Mouse (Mus musculus) urinary bladder, postnatal 36 days (tissue): Measurements from ENCODE around the gene Inip.
"Not testable (repeated sequence)": the region's sequence is repeated elsewhere in the genome, so short reads cannot be mapped to it uniquely, and the experiment has no call there.

Source experiments
- DNase-seq, 2 experiments: peaks; one replicate each; pipeline ENCODE4 v3.0.0; 2022; ENCODE audit warnings: low spot score in 2 of 2, mixed read lengths in 1 of 2

Inip gene

DNA sequence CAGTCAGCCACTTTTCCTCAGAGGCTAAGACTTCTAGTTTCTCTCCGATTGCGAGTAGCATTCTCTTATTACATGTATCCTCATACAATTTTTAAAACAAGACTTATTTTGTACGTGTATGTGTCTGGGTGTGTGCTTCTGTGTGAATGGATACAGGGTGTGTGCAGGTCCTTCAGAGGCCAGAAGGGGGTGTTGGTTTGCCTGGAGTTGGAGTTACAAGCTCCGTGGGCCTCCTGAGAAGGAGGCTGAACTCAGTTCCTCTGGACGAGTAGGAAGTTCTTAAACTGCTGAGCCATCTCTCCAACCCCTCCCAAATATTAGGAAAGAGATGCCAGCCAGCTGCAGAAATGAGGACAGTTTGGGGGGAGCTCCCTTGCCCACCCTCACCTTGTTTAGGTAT lies 7.0 kb upstream of the Inip start:
- DNase-seq = no peak

DNA sequence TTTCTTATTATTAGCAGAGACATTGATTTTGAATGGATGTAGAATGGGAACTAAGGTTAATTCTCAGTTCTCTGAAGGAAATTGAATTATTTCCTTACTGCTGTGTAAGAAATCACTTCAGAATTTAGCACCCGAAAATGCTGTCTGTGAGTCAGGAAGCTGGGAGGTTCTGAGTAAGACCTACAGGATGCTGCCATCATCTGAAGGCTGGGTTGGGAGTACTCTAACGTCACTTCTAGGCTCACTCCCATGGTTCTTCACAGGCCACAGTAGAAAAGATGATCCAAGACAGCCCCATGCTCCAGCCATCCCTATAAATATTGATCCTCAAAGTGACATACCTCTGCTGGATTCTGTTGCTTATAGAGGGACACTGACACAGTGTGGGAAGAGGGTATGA lies 6.1 kb upstream of the Inip start:
- DNase-seq = no peak

DNA sequence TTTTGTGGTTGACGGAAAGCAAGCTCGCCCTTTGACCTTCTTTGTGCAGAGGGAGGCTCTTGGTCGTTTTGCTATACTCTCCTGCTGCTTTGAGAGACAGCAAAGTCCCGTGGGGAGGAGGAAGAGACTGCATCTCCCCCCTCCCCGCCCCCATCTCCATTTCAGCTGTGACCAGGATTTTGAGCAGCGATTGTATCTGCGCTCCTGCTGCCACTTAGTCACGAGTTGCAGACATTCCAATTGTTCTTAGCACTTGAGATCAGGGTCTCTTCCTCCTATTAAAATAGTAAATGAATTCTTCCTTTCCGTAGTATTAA lies 5.4 kb upstream of the Inip start:
- no peak for DNase-seq

DNA sequence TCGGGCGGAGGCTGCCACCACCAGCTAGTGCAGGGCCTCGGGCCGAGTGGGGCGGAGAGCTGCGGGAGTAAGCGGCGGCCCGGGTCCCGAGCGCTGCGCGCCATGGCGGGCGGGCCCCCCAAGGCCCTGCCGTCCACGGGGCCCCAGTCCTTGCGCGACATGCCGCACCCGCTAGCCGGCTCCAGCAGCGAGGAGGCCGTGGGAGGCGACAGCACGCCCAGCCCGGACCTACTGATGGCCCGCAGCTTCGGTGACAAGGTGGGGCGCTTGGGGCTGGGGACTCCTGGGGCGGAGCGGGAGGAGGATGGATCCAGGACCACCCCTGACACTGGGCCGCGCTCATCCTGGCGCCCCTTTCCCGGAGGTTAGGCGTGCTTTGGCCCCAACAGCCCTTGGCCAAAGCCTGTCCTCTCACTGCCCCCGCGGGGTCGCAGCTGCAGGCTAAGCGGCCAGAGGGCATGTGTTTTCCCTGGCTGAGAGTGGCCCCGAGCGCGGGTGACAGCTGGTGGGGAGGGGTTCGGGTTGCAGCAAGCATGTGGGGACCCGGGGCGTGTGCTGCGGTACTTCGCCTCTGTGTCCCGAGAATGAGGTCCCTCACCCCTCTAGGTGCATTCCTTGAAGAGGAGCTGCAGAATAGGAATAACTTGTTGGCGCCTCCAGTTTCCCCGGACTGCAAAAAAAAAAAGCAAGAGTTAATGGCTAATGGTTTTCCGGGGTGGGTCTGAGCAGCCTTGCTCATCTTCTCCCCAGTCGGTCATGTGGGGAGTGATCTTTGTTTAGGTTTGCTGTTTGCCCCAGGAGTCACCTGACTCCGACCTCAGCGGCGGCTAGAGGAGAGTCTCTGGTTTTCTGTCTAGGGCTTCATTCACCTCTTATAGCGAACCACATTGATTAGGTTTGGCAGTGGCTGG lies 4.8 kb upstream of the Inip start:
- DNase-seq = peak in 1 of 2 experiments; percentile 28

DNA sequence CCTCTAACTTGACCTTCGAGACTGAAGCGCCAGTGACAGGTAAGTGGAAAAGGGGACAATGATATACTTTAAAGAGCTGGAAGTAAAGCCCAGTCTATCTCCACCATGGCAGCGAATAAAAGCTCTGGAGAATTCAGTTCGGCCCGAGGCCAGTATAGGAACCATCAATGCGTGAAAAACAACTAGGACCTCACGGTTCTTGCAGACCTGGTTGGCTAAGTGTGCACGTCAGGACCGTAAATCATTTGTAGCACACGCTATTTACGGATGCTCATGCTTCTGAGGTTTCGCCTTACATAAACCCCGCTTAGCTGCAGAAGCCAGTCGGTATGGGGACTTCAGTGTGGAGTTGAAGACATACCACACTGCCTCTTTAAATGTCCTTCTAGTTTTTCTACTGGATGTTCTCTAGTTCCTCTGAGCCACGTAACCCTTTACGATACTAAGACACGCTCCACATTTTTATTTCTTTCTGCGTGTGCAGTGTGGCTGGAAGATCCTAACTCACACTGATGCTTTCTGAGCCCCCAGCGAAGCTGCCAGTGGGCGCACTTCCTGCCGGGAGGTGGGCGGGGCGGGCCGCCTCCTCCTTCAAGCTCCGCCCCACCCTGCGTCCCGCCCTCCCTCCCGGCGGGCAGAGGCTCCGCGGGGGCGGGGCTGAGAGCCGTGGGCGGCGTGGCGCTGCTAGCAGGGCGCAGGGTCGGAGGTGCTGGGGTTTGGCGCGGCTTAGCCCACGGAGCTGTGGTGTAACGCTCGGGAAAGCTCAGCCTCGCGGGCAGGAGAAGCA lies 4.0 kb upstream of the Inip start, which contains the start of gene Snx30:
Snx30 (plus strand) TSS at position 660 of the 787 bp plus-strand sequence.
- DNase-seq = peak; percentile 79 to 87

DNA sequence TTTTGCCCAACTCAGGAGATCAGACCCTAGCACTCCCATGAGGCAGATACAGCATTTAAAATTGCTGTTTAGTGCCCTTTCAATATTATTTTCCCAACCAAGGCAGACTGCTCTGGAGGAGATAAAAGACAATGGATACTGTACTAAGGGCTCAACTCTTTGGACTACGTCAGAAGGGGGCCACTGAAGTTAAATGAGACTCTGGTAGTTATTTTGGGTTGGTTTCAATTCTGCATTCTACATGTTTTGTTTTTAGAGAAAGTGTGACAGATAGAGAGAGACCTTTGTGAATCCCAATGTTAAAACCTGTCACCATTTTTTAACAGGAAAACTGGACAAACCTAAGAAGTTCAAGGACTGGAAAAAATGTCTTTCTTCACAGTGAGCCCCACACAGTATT lies 3.4 kb upstream of the Inip start:
- no peak for DNase-seq

DNA sequence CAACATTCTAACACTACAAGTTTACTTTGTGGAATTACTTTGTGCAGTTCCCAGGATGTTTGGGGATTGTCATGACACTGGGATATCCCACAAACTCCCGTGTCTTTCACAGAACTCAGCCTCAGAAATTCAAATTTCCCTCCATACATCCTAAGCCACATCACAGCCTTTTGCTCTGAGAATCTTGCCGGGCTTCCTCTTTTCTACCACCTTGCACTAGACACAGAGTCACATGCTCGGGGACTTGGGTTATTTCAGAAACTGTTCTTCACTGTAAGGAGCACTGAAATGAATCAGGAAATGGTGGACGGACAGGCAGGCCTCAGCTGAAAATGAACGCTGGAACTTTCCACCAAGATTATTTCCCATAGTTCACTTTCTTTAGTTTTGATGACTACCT lies 2.0 kb upstream of the Inip start:
- DNase-seq = no peak

DNA sequence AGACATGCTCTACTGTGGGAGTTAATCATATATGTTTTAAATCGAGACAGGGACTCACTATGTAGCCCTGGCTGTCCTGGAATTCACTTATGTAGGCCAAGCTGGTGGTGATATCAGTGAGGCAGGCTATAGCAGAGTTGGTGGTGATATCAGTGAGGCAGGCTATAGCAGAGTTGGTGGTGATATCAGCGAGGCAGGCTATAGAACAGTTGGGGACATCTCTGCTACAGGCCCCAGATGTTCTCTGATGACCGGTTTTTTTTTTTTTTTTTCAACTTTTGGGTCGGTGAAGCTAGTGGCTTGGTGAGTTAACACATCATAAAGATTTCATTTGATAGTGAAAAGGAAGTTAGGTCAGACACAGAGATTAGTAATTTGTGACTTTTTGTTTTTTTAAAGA lies 1.4 kb upstream of the Inip start:
- DNase-seq = no peak

DNA sequence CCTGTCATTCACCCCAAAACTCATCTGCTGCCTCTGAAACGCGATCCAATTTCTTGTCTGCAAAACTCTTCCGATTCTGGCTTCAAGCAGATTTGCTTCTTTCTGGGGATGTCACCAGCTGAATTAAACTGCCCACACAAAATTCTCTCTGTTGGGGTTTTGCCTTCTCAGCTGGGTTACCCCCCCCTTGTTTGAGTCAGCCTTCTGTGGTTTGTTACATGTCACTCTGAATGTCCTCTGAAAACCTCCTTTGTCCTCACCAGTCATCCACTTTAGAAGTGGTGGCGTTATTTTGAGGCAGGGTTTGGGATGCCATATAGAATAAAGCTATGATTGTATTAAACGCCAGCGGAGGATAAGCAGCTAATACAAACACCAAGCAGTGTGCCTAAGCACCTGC lies 718 bp upstream of the Inip start:
- no peak for DNase-seq

DNA sequence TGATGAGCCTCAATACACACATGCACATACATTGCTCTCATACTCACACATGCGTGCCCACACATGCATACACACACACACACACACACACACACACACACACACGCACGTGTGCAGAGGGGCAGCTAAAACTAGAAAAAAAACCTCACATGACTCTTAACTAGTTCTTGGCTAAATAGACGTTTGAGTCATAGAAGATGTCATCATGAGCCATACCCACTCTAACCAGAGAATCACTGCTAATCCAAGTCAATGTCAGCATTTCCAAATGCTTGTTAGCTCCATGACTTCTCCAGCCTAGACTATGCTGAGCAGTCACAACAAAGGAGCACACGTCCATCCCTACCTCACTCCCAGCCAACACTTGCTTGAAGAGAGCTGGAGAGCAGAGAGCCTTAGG lies 1.2 kb downstream of the Inip start:
- no peak for DNase-seq

DNA sequence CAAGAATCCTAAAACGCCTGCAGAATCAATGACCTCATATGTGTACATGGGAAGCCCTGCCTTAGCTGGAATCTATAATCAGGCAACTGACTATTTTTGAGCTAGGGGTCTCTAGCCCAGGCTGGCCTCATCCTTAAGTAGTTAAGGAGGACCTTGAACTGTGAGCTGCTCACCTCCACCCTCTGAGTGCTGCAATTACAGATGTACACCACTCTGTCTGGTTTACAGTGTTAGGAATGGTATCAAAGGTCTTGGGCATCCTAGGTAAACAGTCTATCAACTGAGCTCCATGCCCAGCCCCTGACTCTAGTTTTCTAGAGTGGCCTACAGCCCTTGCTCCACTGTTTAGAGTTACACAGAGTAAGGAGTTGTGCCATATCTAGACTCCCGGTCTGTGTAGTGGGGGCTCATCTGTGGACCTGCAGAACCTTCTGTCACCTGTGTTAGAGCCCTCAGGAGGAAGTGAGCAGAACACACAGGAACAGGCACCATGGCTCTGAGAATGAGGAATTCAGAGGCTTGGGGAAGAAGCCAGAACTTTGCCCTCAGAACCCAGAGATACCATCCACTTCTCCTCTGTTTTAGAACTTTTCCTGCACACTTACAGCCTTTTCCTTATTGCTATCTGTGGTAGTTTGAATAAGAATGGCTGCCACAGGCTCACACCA lies 5.5 kb downstream of the Inip start:
- no peak for DNase-seq

DNA sequence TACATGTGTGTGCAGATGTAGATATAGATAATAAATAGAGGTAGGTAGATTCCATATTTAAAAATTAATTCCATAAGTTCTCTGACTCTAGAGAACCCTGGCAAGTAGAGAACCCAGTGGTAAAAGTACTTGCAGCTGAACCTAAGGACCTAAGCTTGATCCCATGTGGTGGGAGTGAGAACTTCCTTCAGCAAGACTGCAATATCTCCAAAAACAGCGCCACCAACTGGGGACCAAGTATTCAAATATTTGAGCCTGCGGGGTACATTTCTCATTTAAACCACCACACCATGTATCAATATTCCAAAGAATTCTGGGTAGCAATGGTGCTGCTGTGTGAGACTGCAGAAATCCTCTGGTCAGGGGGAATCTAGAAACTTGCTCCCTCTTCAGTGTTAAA lies 7.3 kb downstream of the Inip start:
- no peak for DNase-seq

DNA sequence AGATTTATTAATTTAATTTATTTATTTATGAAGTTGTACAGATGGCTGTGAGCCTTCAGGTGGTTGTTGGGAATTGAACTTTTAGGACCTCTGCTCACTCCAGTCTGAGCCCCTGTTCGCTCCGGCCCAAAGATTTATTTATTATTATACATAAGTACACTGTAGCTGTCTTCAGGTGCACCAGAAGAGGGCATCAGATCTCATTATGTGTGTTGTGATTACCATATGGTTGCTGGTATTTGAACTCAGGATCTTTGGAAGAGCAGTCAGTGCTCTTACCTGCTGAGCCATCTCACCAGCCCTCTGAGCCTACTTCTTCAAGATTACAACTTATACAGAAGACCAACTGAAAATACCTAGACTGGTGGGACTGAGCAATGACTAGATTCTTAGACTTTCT lies 7.8 kb downstream of the Inip start:
- DNase-seq = not testable (repeated sequence)

DNA sequence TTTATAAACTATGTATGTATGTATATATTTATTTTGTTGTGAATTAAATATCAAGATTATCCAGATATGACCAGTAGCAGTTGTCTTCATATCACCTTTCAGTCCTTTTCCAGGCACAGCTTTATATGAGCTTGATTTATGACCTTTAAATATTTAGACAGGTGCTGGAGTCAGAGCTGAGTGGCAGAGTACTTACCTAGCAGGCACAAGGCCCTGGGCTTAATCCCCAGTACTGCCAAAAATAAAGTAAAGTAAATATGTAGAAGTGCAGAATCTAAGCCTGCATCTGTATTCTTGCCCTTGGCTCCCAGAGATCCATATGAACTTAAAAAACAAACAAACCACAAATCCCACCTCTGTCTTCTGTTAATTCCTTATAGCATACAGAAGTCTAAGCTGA lies 12.4 kb downstream of the Inip start:
- no peak for DNase-seq

DNA sequence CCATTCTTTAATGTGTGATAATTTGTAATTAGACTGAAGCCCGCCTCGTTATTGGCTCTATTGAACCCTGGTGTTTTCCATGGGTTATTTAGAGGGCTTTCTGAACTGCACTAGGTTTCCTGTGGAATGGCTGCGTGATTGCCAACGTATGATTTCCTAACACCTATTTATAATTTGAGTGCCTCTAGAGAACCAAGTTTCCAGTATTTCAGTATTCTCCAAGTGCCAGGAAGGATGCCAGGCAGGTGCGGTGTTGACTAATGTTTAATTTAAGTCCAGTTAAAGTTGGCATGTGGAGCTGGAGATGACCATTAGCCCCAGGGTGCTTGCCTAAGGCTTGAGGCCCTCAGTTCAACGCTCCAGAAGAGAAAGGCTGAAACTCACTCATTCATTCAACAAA lies 14.3 kb downstream of the Inip start:
- DNase-seq = no peak

DNA sequence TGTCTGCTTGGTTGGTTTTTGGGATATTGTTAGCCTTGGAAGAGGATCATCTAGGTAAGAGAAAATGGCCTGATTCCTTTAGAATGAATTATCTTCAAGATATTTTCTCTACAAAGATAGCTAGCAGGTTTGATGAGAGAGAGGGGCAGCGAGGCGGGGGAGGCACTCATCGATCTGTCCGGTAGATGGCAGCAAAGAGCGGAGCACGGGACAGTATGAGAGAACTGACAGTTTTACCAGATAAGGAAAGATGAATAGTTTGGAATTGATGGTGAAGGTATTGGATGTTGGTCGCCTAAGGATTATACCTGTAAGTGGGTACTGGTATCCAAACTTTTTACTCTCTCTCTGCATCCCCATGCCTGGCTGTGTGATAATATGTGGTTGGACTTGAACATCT lies 14.7 kb downstream of the Inip start:
- DNase-seq = peak; percentile 59 to 70

DNA sequence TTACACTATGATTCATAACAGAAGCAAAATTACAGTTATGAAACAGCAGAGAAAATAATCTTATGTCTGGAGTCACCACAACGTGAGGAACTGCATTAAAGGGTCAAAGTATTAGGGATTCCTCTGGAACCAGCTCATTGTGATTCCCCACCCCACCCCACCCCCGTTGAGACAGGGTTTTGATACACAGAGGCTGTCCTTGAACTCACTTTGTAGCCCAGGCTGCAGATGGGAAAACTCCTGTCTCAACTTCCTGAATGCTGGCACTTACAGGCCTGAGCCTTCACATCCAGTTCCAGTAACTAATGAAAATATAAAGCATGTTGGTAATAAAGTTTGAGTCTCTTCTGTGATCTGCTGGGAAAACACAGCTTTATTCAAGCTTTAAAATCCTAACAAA lies 16.0 kb downstream of the Inip start:
- no peak for DNase-seq

DNA sequence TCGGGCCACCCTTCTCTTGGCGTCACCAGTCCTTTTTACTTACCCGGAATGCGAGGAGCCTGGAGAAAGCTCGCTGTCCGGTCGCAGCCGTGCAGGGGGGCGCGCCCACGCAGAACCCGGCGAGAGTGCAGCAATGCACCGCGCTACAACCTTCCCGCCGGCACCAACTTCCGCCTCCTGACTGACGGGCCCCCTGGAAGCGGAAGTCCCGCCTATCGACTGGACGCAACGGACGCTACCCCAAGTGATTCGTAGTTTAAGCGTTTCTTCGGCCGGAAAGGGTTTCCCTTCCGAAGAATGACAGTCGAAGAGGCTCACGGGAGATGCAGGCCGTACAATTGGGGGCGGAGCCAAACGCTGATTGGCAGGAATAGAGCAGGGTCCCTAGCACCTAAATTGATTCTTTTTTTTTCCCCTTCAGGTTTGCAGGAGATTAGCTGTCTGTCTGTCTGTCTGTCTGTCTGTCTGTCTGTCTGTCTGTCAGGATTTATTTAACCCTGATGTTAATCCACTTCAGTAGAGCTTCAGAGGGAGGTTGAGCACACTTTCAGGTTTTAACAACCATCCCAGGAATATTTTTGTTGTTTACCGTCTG lies 17.6 kb downstream of the Inip start:
- peak; percentile 95 to 96 for DNase-seq

DNA sequence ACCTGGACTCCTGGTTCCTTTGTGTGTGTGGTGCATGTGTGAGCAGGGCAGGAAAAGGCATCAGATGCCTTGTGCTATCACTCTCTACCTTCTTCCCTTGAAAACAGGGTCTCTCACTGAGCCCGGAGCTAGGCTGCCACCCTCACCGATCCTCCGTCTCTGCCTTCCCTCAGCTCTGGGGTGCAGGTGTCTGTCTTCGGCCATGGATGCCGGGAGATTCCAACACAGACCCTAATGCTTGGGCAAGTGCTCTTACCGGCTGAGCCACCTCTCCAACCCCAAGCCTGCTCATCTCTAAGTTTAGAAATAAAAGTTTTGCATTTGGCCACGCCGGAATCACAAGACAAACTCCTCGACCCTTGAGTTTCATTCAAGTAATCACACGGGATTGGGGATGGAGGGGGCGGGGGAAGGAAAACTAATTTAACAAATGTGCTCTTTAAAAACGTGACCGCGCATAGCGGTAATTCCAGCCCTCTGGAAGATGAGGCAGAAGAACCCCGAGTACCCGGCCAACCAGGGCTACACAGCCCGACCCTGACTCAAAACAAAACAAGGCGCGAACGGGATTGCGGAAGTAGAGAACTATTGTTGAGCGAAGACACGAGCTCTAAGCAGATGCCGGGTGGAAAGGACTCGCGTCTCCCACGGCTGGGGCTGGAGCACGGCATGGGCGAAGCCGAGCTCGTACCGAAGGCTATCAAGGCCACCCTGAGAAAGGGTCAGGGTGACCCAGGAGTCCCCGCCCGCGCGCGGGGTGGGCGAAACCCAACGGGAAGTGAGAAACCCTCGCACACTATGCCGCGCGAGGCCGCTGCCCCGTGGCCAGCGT lies 18.3 kb downstream of the Inip start:
- peak in 1 of 2 experiments; percentile 20 for DNase-seq

DNA sequence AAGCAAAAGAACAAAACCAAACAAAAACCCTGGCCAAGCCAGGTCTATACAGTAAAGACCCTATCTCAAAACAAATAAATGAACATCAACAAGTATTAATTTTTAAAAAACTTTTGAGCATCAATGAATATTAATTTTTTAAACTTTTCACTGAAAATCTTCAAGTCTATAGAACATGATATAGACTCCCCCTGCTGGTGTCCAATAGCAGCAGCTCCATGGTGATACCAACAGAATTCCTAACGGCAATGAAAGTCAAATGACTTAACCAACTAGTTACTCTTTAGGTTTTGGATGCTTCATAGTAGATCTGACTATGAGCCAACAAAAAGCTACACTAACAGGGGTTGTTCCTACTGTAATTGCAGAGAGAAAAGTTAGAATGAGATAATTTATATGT lies 20.8 kb downstream of the Inip start:
- no peak for DNase-seq

DNA sequence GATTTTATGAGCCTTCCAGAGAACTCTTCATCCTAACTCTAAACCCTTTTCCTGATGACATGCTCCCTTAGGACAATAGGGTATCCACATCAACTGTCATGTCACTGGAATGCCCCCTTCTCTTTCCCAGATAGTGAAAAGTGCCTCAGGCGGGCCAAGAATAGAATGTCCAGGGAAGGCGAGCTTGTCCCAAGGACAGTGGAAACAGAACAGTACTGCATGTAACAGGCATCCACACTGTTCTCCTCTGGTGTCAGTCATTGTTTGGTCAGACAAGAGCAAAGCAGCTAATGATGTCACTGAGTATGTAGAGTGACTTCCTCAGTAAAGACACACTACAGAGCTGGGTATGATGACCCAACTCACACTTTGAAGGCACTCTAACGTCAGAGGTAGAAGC lies 23.6 kb downstream of the Inip start:
- DNase-seq = no peak
